Mouse (Mus musculus) embryonic facial prominence, embryonic 10.5 days (tissue): ENCODE measurements around the gene Kdm8. TPM values are rescaled to one million over a fixed set of nuclear protein-coding genes. Genes with fewer than 3 reads are reported as not detected.

ENCODE experiments used
- DNase-seq: peaks from one replicate; pipeline ENCODE4 v3.0.0-alpha.2; 2017; ENCODE audit warnings: low spot score
- H3K27ac ChIP-seq: fragments of 300-500 bp; sonication (generic); replicated peaks from 2 replicates; pipeline ENCODE4 v1.5.1; 2016; ENCODE audit warnings: mild to moderate bottlenecking
- H3K27me3 ChIP-seq: fragments of 300-500 bp; sonication (generic); replicated peaks from 2 replicates; pipeline ENCODE4 v1.6.1; 2016; ENCODE audit warnings: low read depth, mild to moderate bottlenecking; ENCODE audit not compliant: poor library complexity, severe bottlenecking
- H3K36me3 ChIP-seq: fragments of 300-500 bp; sonication (generic); replicated peaks from 2 replicates; pipeline ENCODE4 v1.6.1; 2016; ENCODE audit warnings: mild to moderate bottlenecking, moderate library complexity
- H3K4me1 ChIP-seq: fragments of 300-500 bp; sonication (generic); 2 replicates; pipeline ENCODE4 v1.6.1; 2016
- H3K4me3 ChIP-seq: fragments of 300-500 bp; sonication (generic); 2 replicates; pipeline ENCODE4 v1.5.1; 2016; ENCODE audit warnings: mild to moderate bottlenecking, moderate library complexity
- H3K9me3 ChIP-seq: fragments of 300-500 bp; sonication (generic); 2 replicates; pipeline ENCODE4 v1.6.1; 2016; ENCODE audit warnings: mild to moderate bottlenecking
- WGBS: fragments of 180-500 bp; shearing (Covaris S2); methylation state at CpG from one replicate; pipeline ENCODE4 v1.1.7; 2016; 5-methylcytosine and 5-hydroxymethylcytosine counted together
- polyA plus RNA-seq: library from polyadenylated mRNA; unstranded; fragments of >200 nt; fragmentation: Nextera tagmentation; extraction: Ambion mirVana; gene quantifications from 2 replicates; pipeline ENCODE4 v1.2.1, GENCODE M21; 2016

The Kdm8 gene
- polyA plus RNA-seq, 1 experiment from 2014 or later, result 16.4 TPM

- Histone ChIP-seq H3K4me1 (peaks cover 24% of the 10 kb centered on the region), H3K9me3 (no peaks in the 10 kb centered on the region), H3K27me3 (no peaks in the 10 kb centered on the region), H3K4me3 (peak within 1 kb of the TSS; percentile 72), H3K27ac (peak within 1 kb of the TSS; percentile 95), H3K36me3 (peaks cover 4% of the 10 kb centered on the region; the same call in 1 of the 2 replicates)
- under 1% methylated on average over 56 of the region's 56 CpGs for WGBS
- DNase-seq, result peak; percentile 95
These were observed 46.7 kb downstream of the Kdm8 start, which contains the start of gene Nsmce1 for GRCm38 (mm10) chr7:125490947-125491735. TSS of gene Nsmce1 (minus strand) at chr7:125491596.

- DNase-seq, result no peak
- Histone ChIP-seq H3K9me3 (no peaks in the 10 kb centered on the region), H3K4me3 (peak overlapping the region; percentile 72), H3K27me3 (no peaks in the 10 kb centered on the region), H3K27ac (peak overlapping the region; percentile 95), H3K36me3 (no peaks in the 10 kb centered on the region), H3K4me1 (peaks cover 24% of the 10 kb centered on the region)
- WGBS, result 30% methylated on average over 12 of the region's 12 CpGs
These were observed 47.3 kb downstream of the Kdm8 start for GRCm38 (mm10) chr7:125491760-125492159.

GRCm38 (mm10) chr7:125492551-125492950, 48.1 kb downstream of the Kdm8 start:
- Histone ChIP-seq H3K4me1 (peaks cover 24% of the 10 kb centered on the region), H3K4me3 (no peak overlapping the region), H3K36me3 (no peaks in the 10 kb centered on the region), H3K27me3 (no peaks in the 10 kb centered on the region), H3K9me3 (no peaks in the 10 kb centered on the region), H3K27ac (peak overlapping the region; percentile 95; the same call in 1 of the 2 replicates)
- 83% methylated on average over 6 of the region's 6 CpGs for WGBS
- no peak for DNase-seq

- no peaks in the 10 kb centered on the region for H3K36me3 ChIP-seq
- H3K9me3 ChIP-seq, result no peaks in the 10 kb centered on the region
- WGBS, result 77% methylated on average over 6 of the region's 6 CpGs
- H3K4me3 ChIP-seq, result no peak overlapping the region
- no peak for DNase-seq
- H3K27me3 ChIP-seq, result no peaks in the 10 kb centered on the region
- H3K4me1 ChIP-seq, result peaks cover 9% of the 10 kb centered on the region
- H3K27ac ChIP-seq, result no peak overlapping the region
These were observed 51.5 kb downstream of the Kdm8 start for GRCm38 (mm10) chr7:125495864-125496440.

GRCm38 (mm10) chr7:125499927-125500868, 55.7 kb downstream of the Kdm8 start:
- H3K4me3 ChIP-seq, result no peak overlapping the region
- no peak overlapping the region for H3K27ac ChIP-seq

GRCm38 (mm10) chr7:125500879-125501278, 56.4 kb downstream of the Kdm8 start:
- 92% methylated on average over 7 of the region's 7 CpGs for WGBS

More at GRCm38 (mm10) chr7:125499927-125500868, 55.7 kb downstream of the Kdm8 start:
- Histone ChIP-seq H3K9me3 (no peaks in the 10 kb centered on the region), H3K4me1 (no peaks in the 10 kb centered on the region), H3K27me3 (no peaks in the 10 kb centered on the region), H3K36me3 (no peaks in the 10 kb centered on the region)
- DNase-seq, result no peak
- WGBS, result 88% methylated on average over 13 of the region's 13 CpGs

GRCm38 (mm10) chr7:125503374-125504092, 59.1 kb downstream of the Kdm8 start:
- no peak for DNase-seq
- Histone ChIP-seq H3K27me3 (no peaks in the 10 kb centered on the region), H3K9me3 (no peaks in the 10 kb centered on the region), H3K4me3 (no peak overlapping the region), H3K27ac (no peak overlapping the region), H3K4me1 (no peaks in the 10 kb centered on the region), H3K36me3 (no peaks in the 10 kb centered on the region)
- WGBS, result 82% methylated on average over 5 of the region's 5 CpGs

More at GRCm38 (mm10) chr7:125500879-125501278, 56.4 kb downstream of the Kdm8 start:
- H3K27ac ChIP-seq, result no peak overlapping the region
- no peak overlapping the region for H3K4me3 ChIP-seq
- H3K4me1 ChIP-seq, result no peaks in the 10 kb centered on the region
- no peaks in the 10 kb centered on the region for H3K9me3 ChIP-seq
- no peaks in the 10 kb centered on the region for H3K27me3 ChIP-seq
- no peak for DNase-seq
- H3K36me3 ChIP-seq, result no peaks in the 10 kb centered on the region

GRCm38 (mm10) chr7:125504618-125505017, 60.1 kb downstream of the Kdm8 start:
- no peak for DNase-seq
- Histone ChIP-seq H3K27ac (no peak overlapping the region), H3K9me3 (no peaks in the 10 kb centered on the region), H3K4me1 (no peaks in the 10 kb centered on the region), H3K4me3 (no peak overlapping the region), H3K36me3 (no peaks in the 10 kb centered on the region), H3K27me3 (no peaks in the 10 kb centered on the region)
- WGBS, result 92% methylated on average over 5 of the region's 5 CpGs

GRCm38 (mm10) chr7:125505568-125505967, 61.1 kb downstream of the Kdm8 start:
- WGBS, result 84% methylated on average over 10 of the region's 10 CpGs
- DNase-seq, result no peak
- Histone ChIP-seq H3K36me3 (no peaks in the 10 kb centered on the region), H3K4me1 (no peaks in the 10 kb centered on the region), H3K4me3 (no peak overlapping the region), H3K27ac (no peak overlapping the region), H3K9me3 (no peaks in the 10 kb centered on the region), H3K27me3 (no peaks in the 10 kb centered on the region)

- Histone ChIP-seq H3K36me3 (no peaks in the 10 kb centered on the region), H3K9me3 (no peaks in the 10 kb centered on the region), H3K4me1 (peaks cover 3% of the 10 kb centered on the region; the same call in 1 of the 2 replicates), H3K4me3 (no peak overlapping the region), H3K27ac (no peak overlapping the region), H3K27me3 (no peaks in the 10 kb centered on the region)
- 86% methylated on average over 2 of the region's 2 CpGs for WGBS
- no peak for DNase-seq
These were observed 62.8 kb downstream of the Kdm8 start for GRCm38 (mm10) chr7:125507279-125507678.

- Histone ChIP-seq H3K36me3 (no peaks in the 10 kb centered on the region), H3K4me1 (peaks cover 3% of the 10 kb centered on the region; the same call in 1 of the 2 replicates), H3K27ac (no peak overlapping the region), H3K4me3 (no peak overlapping the region), H3K27me3 (no peaks in the 10 kb centered on the region), H3K9me3 (no peaks in the 10 kb centered on the region)
- no peak for DNase-seq
- WGBS, result 75% methylated on average over 5 of the region's 5 CpGs
These were observed 67.0 kb downstream of the Kdm8 start for GRCm38 (mm10) chr7:125511432-125511831.

- H3K27ac ChIP-seq, result no peak overlapping the region
- peaks cover 3% of the 10 kb centered on the region; the same call in 1 of the 2 replicates for H3K4me1 ChIP-seq
- WGBS, result 78% methylated on average over 2 of the region's 2 CpGs
- no peak overlapping the region for H3K4me3 ChIP-seq
- H3K27me3 ChIP-seq, result no peaks in the 10 kb centered on the region
- no peak for DNase-seq
- H3K36me3 ChIP-seq, result no peaks in the 10 kb centered on the region
- no peaks in the 10 kb centered on the region for H3K9me3 ChIP-seq
These were observed 67.4 kb downstream of the Kdm8 start for GRCm38 (mm10) chr7:125511852-125512251.
